ENCODE assay signal across 9 mouse cellular contexts in genomic region chr9:40685801-40686420, GRCm38 (mm10). TPM values are rescaled to one million over a fixed set of nuclear protein-coding genes. Genes with fewer than 3 reads are reported as not detected.
DNase-seq lines count a peak whose midpoint lies in the region; ATAC-seq and TF ChIP-seq lines count a peak whose summit lies in the region.
"Had no signal": no experiment of that assay in that cellular context is flagged by ENCODE, and none has a peak within 500 bp of the region (broad histone marks: within the 10 kb centered on the region; RNA-seq: fewer than 3 reads in every experiment).

TSS of gene Clmp (plus strand) at chr9:40685962.

- no peak for TF ChIP-seq CTCF in gastrocnemius, adult 2 months (IDR thresholded peaks at IDR 0.05)
- no peak for TF ChIP-seq CTCF in E14TG2a.4 (conservative IDR thresholded peaks at IDR 0.05; ENCODE audit: low read length)

- H3K4me1 ChIP-seq in E14TG2a.4 (replicated peaks; ENCODE audit: low read depth, low read length) = peaks cover 15% of the 10 kb centered on the region

- intact Hi-C loops in gastrocnemius, adult 2 months (cut with DNase I) = no loop called here

- H3K27me3 ChIP-seq in E14TG2a.4 (ENCODE audit: insufficient read depth, low read length) = peaks cover 73% of the 10 kb centered on the region

- peak within 1 kb of the TSS; percentile 79 for H3K4me3 ChIP-seq in gastrocnemius, adult 2 months
- H3K4me3 ChIP-seq in E14TG2a.4 (replicated peaks; ENCODE audit: low read length) = peak within 1 kb of the TSS; percentile 84

- H3K36me3 ChIP-seq in E14TG2a.4 (ENCODE audit: insufficient read depth, low read length) = no peaks in the 10 kb centered on the region

- peak; percentile 55 for DNase-seq in gastrocnemius, adult 2 months
- DNase-seq in gastrocnemius, adult 8-10 months (ENCODE audit: low spot score in 2 of 2) = no peak
- DNase-seq in cerebellum, postnatal 10 days = peak; percentile 77 to 82
- DNase-seq in gastrocnemius, postnatal 4 days (ENCODE audit: low spot score in 2 of 2) = peak; percentile 32 to 59
- peak; percentile 63 to 73 for DNase-seq in kidney, postnatal 4 days
- peak; percentile 14 for DNase-seq in urinary bladder, postnatal 25 days (ENCODE audit: low spot score)

- no peaks in the 10 kb centered on the region for H3K9me3 ChIP-seq in E14TG2a.4 (ENCODE audit: low read length)

- peak within 1 kb of the TSS; percentile 84 for H3K27ac ChIP-seq in gastrocnemius, adult 2 months

- peak; percentile 24; the same call in 1 of the 2 replicates for ATAC-seq in megakaryocyte, adult 5-6 weeks (ENCODE audit: poor library complexity, severe bottlenecking)

RNA-seq across cellular contexts. Expression of gene Clmp, which starts in this region (rescaled TPM):
- 1 to 10 TPM; 3.7 to 5.2 TPM for total RNA-seq in gastrocnemius, adult 2 months (2021)
- 1 to 10 TPM; 1.5 to 4.0 (median 2.5) TPM for total RNA-seq in gastrocnemius, adult 8-10 months (2022)
- total RNA-seq in gastrocnemius, postnatal 4 days (2021) = 10 to 100 TPM; 31.1 to 31.8 TPM
- 0.30 and 1.3 TPM in 2 replicates for total RNA-seq in megakaryocyte, adult 5-6 weeks (2015)
- 0.61 and 1.4 TPM in 2 replicates for total RNA-seq in megakaryocyte, adult 5-6 weeks (2017)
- total RNA-seq: CH12.LX had no signal

Comparison
In these comparisons a context has a peak if more than half of its experiments do, and no peak if none do; other contexts are left out.
1. RNA of gene Clmp (total RNA-seq): 31.1 to 31.8 TPM in gastrocnemius, postnatal 4 days; 3.7 to 5.2 TPM in gastrocnemius, adult 2 months, 1.5 to 4.0 TPM in gastrocnemius, adult 8-10 months and 0.30 to 1.4 TPM in megakaryocyte, adult 5-6 weeks; every median in the first group is over 4 times any median in the second.
2. DNase-seq: peak in gastrocnemius, adult 2 months (single experiment), cerebellum, postnatal 10 days (2 of 2), gastrocnemius, postnatal 4 days (2 of 2), kidney, postnatal 4 days (2 of 2) and urinary bladder, postnatal 25 days (single experiment); none in gastrocnemius, adult 8-10 months (0 of 2).